Mouse (Mus musculus) midbrain, embryonic 11.5 days (tissue): ENCODE results near the gene Hormad1. TPM values are rescaled to one million over a fixed set of nuclear protein-coding genes. Genes with fewer than 3 reads are reported as not detected.
A peak's percentile ranks its signal among the peaks of the same experiment; 100 is the strongest.

ENCODE experiments used
- ATAC-seq: fragments of 200-750 bp; cut with Nextera tagmentation; 2 replicates; pipeline ENCODE4 v1.8.0; 2017; ENCODE audit warnings: moderate TSS enrichment, moderate library complexity; ENCODE audit not compliant: low FRiP score
- DNase-seq: peaks from one replicate; pipeline ENCODE4 v3.0.0; 2015; ENCODE audit warnings: low spot score; ENCODE audit errors: missing footprints
- H3K27ac ChIP-seq: fragments of 300-500 bp; sonication (generic); 2 replicates; pipeline ENCODE4 v1.5.1; 2014; ENCODE audit warnings: low read depth, low read length
- H3K27me3 ChIP-seq: fragments of 300-500 bp; sonication (generic); 2 replicates; pipeline ENCODE4 v1.6.1; 2014; ENCODE audit warnings: mild to moderate bottlenecking, low read length, moderate library complexity, mixed read lengths; ENCODE audit not compliant: control insufficient read depth, insufficient read depth
- H3K36me3 ChIP-seq: fragments of 300-500 bp; sonication (generic); 2 replicates; pipeline ENCODE4 v1.6.1; 2014; ENCODE audit warnings: mild to moderate bottlenecking, low read length, moderate library complexity, mixed read lengths; ENCODE audit not compliant: control insufficient read depth, insufficient read depth
- H3K4me1 ChIP-seq: fragments of 300-500 bp; sonication (generic); 2 replicates; pipeline ENCODE4 v1.6.1; 2014; ENCODE audit warnings: low read length; ENCODE audit not compliant: control insufficient read depth, insufficient read depth
- H3K4me2 ChIP-seq: fragments of 300-500 bp; sonication (generic); 2 replicates; pipeline ENCODE4 v1.6.1; 2014; ENCODE audit warnings: mild to moderate bottlenecking, moderate library complexity
- H3K4me3 ChIP-seq: fragments of 300-500 bp; sonication (generic); 2 replicates; pipeline ENCODE4 v1.5.1; 2014; ENCODE audit warnings: low read depth, low read length
- H3K9ac ChIP-seq: fragments of 300-500 bp; sonication (generic); 2 replicates; pipeline ENCODE4 v1.6.1; 2014; ENCODE audit warnings: low read length
- H3K9me3 ChIP-seq: fragments of 300-500 bp; sonication (generic); 2 replicates; pipeline ENCODE4 v1.6.1; 2016; ENCODE audit warnings: low read length; ENCODE audit not compliant: control insufficient read depth
- WGBS: fragments of 180-500 bp; shearing (Covaris S2); extraction: QIAGEN DNeasy Blood & Tissue Kit; methylation state at CpG from one replicate; pipeline ENCODE4 v1.1.7; 2014; 5-methylcytosine and 5-hydroxymethylcytosine counted together
- polyA plus RNA-seq: library from polyadenylated mRNA; unstranded; fragments of >200 nt; fragmentation: Nextera tagmentation; extraction: Ambion mirVana; gene quantifications from 2 replicates; pipeline ENCODE4 v1.2.1, GENCODE M21; 2014

Hormad1 gene
- polyA plus RNA-seq, 1 experiment from 2014 or later = not detected

DNA sequence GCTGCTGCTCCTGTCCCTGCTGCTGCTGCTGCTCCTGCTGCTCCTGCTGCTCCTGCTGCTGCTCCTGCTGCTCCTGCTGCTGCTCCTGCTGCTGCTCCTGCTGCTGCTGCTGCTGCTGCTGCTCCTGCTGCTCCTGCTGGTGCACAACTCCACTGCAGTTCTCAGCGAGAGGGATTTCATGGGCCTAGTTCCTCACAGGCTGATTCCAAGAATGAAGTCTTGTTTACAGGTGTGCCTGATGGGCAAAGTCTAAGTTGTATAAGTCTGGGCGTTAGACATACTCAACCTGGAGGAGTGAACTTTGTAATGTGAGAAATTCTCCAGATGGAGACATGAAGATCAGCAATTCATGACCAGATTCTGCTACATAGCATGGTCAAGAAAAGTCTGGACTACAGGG is 34.8 kb upstream of the Hormad1 start:
- whole genome bisulfite sequencing = 65% methylated on average over 2 of the region's 2 CpGs
- H3K4me3 ChIP-seq = no peak overlapping the region
- no peak overlapping the region for H3K27ac ChIP-seq
- H3K9me3 ChIP-seq = no peaks in the 10 kb centered on the region
- H3K4me1 ChIP-seq = no peaks in the 10 kb centered on the region
- no peak for ATAC-seq
- no peak overlapping the region for H3K4me2 ChIP-seq
- H3K27me3 ChIP-seq = no peaks in the 10 kb centered on the region
- H3K36me3 ChIP-seq = no peaks in the 10 kb centered on the region
- DNase-seq = no peak
- no peak overlapping the region for H3K9ac ChIP-seq

DNA sequence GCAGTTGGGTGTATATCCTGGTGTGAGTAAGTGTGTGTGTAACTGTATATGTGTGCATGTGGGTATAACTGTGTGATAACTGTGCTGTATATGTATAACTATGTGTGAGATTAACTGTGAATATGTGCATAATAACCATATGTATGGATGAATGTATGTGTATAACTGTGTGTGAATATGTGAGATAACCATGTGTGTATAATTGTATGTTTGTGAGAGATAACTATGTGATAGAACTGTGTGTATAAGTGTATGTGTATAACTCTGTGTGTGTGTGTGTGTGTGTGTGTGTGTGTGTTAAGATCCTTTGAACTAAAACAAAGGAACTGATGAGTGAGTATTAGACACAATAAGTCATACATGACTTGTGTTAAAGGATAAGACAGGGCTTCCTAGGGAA is 33.4 kb upstream of the Hormad1 start:
- H3K9me3 ChIP-seq = no peaks in the 10 kb centered on the region
- no peak overlapping the region for H3K4me2 ChIP-seq
- no peak for ATAC-seq
- no peaks in the 10 kb centered on the region for H3K27me3 ChIP-seq
- H3K4me1 ChIP-seq = no peaks in the 10 kb centered on the region
- no peak overlapping the region for H3K4me3 ChIP-seq
- H3K36me3 ChIP-seq = no peaks in the 10 kb centered on the region
- DNase-seq = no peak
- no peak overlapping the region for H3K27ac ChIP-seq
- H3K9ac ChIP-seq = no peak overlapping the region

GRCm38 (mm10) chr3:95526622-95527211 is 32.8 kb upstream of the Hormad1 start, which contains the start of gene Ctss:
Gene Ctss, plus strand, starts transcription at chr3:95526786.
- peak; percentile 56 for DNase-seq
- no peak within 1 kb of the TSS for H3K27ac ChIP-seq
- H3K4me3 ChIP-seq = no peak within 1 kb of the TSS
- no peaks in the 10 kb centered on the region for H3K4me1 ChIP-seq
- WGBS = 90% methylated on average over 8 of the region's 8 CpGs
- no peaks in the 10 kb centered on the region for H3K9me3 ChIP-seq
- no peak within 1 kb of the TSS for H3K4me2 ChIP-seq
- no peaks in the 10 kb centered on the region for H3K27me3 ChIP-seq
- ATAC-seq = no peak
- H3K9ac ChIP-seq = no peak within 1 kb of the TSS
- H3K36me3 ChIP-seq = no peaks in the 10 kb centered on the region

DNA sequence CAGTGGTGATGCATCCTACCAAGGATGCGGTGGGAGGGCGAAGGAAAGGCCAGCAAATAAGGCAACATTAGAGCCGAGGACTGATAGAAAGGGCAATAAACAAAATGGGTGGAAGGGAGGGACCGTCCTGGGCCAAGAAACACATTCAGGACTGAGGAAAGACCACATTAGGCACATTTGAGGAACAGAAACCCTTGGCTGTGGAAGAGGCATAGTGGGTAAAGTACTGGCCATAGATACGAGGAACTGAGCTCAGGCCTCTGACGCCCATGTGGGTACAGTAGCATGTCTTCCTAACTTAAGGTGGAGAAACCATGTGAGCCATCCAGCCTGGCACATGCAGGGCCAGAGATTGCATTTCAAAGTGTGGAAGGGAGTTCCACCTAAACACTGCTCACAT is 29.7 kb upstream of the Hormad1 start:
- DNase-seq (no peak), ATAC-seq (no peak)
- Histone ChIP-seq H3K4me2 (no peak overlapping the region), H3K9ac (no peak overlapping the region), H3K27me3 (no peaks in the 10 kb centered on the region), H3K4me3 (no peak overlapping the region), H3K4me1 (no peaks in the 10 kb centered on the region), H3K9me3 (no peaks in the 10 kb centered on the region), H3K36me3 (no peaks in the 10 kb centered on the region), H3K27ac (no peak overlapping the region)
- WGBS = 88% methylated on average over 6 of the region's 6 CpGs

- no peak overlapping the region for H3K9ac ChIP-seq
- 76% methylated on average over 1 of the region's 1 CpGs for WGBS
- H3K4me1 ChIP-seq = no peaks in the 10 kb centered on the region
Observed at GRCm38 (mm10) chr3:95531025-95531424, 28.5 kb upstream of the Hormad1 start.

DNA sequence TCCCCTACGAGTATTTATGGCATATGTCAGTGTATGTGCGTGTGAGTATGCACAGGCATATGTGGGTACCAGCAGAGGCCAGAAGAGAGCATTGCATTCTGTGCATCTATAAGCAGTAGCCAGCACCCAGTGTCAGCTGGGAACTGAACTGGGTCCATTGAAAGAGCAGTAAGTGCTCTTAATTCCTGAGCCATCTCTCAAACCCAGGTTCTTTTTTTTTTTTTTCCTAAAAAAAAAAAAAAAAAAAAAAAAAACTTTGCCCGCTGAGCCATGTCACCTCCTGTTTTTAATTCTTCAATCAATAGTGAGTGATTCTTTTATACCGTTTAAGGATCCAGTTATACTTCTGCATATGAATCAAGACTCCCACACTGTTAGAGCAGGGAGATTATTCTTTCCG is 26.1 kb upstream of the Hormad1 start:
- Histone ChIP-seq H3K27me3 (no peaks in the 10 kb centered on the region), H3K36me3 (no peaks in the 10 kb centered on the region), H3K9me3 (no peaks in the 10 kb centered on the region), H3K4me3 (no peak overlapping the region), H3K27ac (no peak overlapping the region), H3K4me2 (no peak overlapping the region), H3K9ac (no peak overlapping the region), H3K4me1 (no peaks in the 10 kb centered on the region)
- DNase-seq (no peak), ATAC-seq (no peak)
- 89% methylated on average over 5 of the region's 5 CpGs for WGBS

More at GRCm38 (mm10) chr3:95531025-95531424, 28.5 kb upstream of the Hormad1 start:
- ATAC-seq (no peak), DNase-seq (no peak)
- Histone ChIP-seq H3K27me3 (no peaks in the 10 kb centered on the region), H3K4me3 (no peak overlapping the region), H3K27ac (no peak overlapping the region), H3K9me3 (no peaks in the 10 kb centered on the region), H3K4me2 (no peak overlapping the region), H3K36me3 (no peaks in the 10 kb centered on the region)

DNA sequence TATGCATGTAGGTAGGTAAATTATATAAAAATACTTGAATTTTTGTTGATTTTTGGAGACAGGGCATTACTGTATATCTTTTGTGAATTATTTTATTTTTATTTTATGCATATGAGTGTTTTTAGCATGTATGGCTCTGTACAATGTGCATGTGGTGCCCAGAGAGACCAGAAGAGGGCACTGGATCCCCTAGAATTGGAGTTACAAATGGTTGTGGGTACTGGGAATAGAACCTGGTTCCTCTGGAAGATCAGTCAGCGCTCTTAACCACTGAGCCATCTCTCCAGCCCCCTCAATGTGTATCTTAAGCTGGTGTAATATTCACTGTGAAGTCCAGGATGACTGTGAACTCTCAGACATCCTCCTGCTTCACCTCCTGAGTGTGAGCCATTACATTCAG is 24.6 kb upstream of the Hormad1 start:
- 86% methylated on average over 1 of the region's 1 CpGs for WGBS
- no peaks in the 10 kb centered on the region for H3K4me1 ChIP-seq
- no peak overlapping the region for H3K4me3 ChIP-seq
- H3K27me3 ChIP-seq = no peaks in the 10 kb centered on the region
- H3K4me2 ChIP-seq = no peak overlapping the region
- no peaks in the 10 kb centered on the region for H3K36me3 ChIP-seq
- DNase-seq = no peak
- no peak for ATAC-seq
- H3K27ac ChIP-seq = no peak overlapping the region
- no peak overlapping the region for H3K9ac ChIP-seq
- no peaks in the 10 kb centered on the region for H3K9me3 ChIP-seq

- WGBS = 93% methylated on average over 10 of the region's 10 CpGs
- H3K4me2 ChIP-seq = no peak overlapping the region
- H3K27me3 ChIP-seq = no peaks in the 10 kb centered on the region
- DNase-seq (peak; percentile 56), ATAC-seq (no peak)
- no peak overlapping the region for H3K27ac ChIP-seq
- no peaks in the 10 kb centered on the region for H3K4me1 ChIP-seq
- no peak overlapping the region for H3K9ac ChIP-seq
- no peaks in the 10 kb centered on the region for H3K9me3 ChIP-seq
- no peaks in the 10 kb centered on the region for H3K36me3 ChIP-seq
- H3K4me3 ChIP-seq = no peak overlapping the region
Observed at GRCm38 (mm10) chr3:95538936-95539335, 20.5 kb upstream of the Hormad1 start.

- Histone ChIP-seq H3K9me3 (no peaks in the 10 kb centered on the region), H3K9ac (no peak overlapping the region), H3K27me3 (no peaks in the 10 kb centered on the region), H3K4me3 (no peak overlapping the region), H3K4me2 (no peak overlapping the region), H3K27ac (no peak overlapping the region), H3K4me1 (no peaks in the 10 kb centered on the region), H3K36me3 (no peaks in the 10 kb centered on the region)
- DNase-seq (no peak), ATAC-seq (no peak)
- WGBS = 95% methylated on average over 4 of the region's 4 CpGs
Observed at GRCm38 (mm10) chr3:95539837-95540236, 19.6 kb upstream of the Hormad1 start.
